Mouse (Mus musculus) lung, embryonic 14.5 days (tissue): Measurements from ENCODE around the gene Fbxo47. TPM values are rescaled to one million over a fixed set of nuclear protein-coding genes. Genes with fewer than 3 reads are reported as not detected.
"Not testable (repeated sequence)": the region's sequence is repeated elsewhere in the genome, so short reads cannot be mapped to it uniquely, and the experiment has no call there.

ENCODE experiments used
- ATAC-seq: fragments of 200-750 bp; cut with Nextera tagmentation; 2 replicates; pipeline ENCODE4 v1.8.0; 2017; ENCODE audit warnings: mild to moderate bottlenecking, moderate TSS enrichment, moderate library complexity; ENCODE audit not compliant: insufficient read depth
- DNase-seq: peaks from one replicate; pipeline ENCODE4 v3.0.0-alpha.2; 2015
- H3K27ac ChIP-seq: fragments of 300-500 bp; sonication (generic); 2 replicates; pipeline ENCODE4 v1.5.1; 2014; ENCODE audit warnings: low read depth, mild to moderate bottlenecking, moderate library complexity
- H3K27me3 ChIP-seq: fragments of 300-500 bp; sonication (generic); 2 replicates; pipeline ENCODE4 v1.6.1; 2014; ENCODE audit warnings: low read length, control low read depth; ENCODE audit not compliant: insufficient read depth
- H3K36me3 ChIP-seq: fragments of 300-500 bp; sonication (generic); 2 replicates; pipeline ENCODE4 v1.6.1; 2014; ENCODE audit warnings: control low read depth; ENCODE audit not compliant: insufficient read depth
- H3K4me1 ChIP-seq: fragments of 300-500 bp; sonication (generic); 2 replicates; pipeline ENCODE4 v1.6.1; 2014; ENCODE audit warnings: antibody characterized with exemption, control low read depth; ENCODE audit not compliant: insufficient read depth
- H3K4me2 ChIP-seq: fragments of 300-500 bp; sonication (generic); 2 replicates; pipeline ENCODE4 v1.6.1; 2014; ENCODE audit warnings: mild to moderate bottlenecking
- H3K4me3 ChIP-seq: fragments of 300-500 bp; sonication (generic); 2 replicates; pipeline ENCODE4 v1.5.1; 2014; ENCODE audit warnings: low read depth, low read length
- H3K9ac ChIP-seq: fragments of 300-500 bp; sonication (generic); 2 replicates; pipeline ENCODE4 v1.6.1; 2014
- H3K9me3 ChIP-seq: fragments of 300-500 bp; sonication (generic); 2 replicates; pipeline ENCODE4 v1.6.1; 2016; ENCODE audit warnings: low read depth, low read length, control low read depth
- CTCF ChIP-seq: IDR thresholded peaks from 2 replicates; pipeline ENCODE4 v1.5.1; 2016; ENCODE audit warnings: antibody characterized with exemption, low read depth
- WGBS: fragments of 180-500 bp; shearing (Covaris S2); extraction: QIAGEN DNeasy Blood & Tissue Kit; methylation state at CpG from one replicate; pipeline ENCODE4 v1.1.7; 2014; 5-methylcytosine and 5-hydroxymethylcytosine counted together
- polyA plus RNA-seq: library from polyadenylated mRNA; unstranded; fragments of >200 nt; fragmentation: Nextera tagmentation; extraction: Ambion mirVana; gene quantifications from 2 replicates; pipeline ENCODE4 v1.2.1, GENCODE M21; 2014

Fbxo47 gene
- polyA plus RNA-seq, 1 experiment from 2014 or later: 0.84 TPM

DNA sequence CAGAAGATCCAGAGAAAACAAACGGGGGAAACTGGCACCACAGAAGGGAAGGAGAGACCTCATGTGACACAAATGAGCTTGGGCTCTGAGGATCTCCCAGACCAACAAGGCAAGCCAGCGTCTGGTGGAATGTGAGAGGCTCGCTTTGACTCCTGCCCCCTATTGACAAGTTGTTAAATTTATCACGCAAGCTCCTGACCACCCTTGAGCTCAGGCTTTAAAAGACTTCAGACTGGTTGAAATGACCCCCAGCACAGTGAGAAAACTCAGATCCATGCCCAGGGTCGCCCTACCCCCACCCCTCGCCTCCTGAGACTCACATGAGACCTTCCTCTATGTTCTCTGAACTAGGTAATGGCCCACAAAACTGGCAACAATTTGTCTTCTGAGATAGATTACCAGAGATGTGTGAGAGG, 43.4 kb downstream of the Fbxo47 start, which contains the start of gene B230217C12Rik:
Gene B230217C12Rik (plus strand): TSS at position 242 of the 416 bp plus-strand sequence.
- H3K4me3 ChIP-seq: peak within 1 kb of the TSS; percentile 45
- peaks cover 34% of the 10 kb centered on the region for H3K36me3 ChIP-seq
- DNase-seq (peak; percentile 80), ATAC-seq (peak; percentile 48)
- no peaks in the 10 kb centered on the region for H3K4me1 ChIP-seq
- peak within 1 kb of the TSS; percentile 87 for H3K27ac ChIP-seq
- H3K9me3 ChIP-seq: no peaks in the 10 kb centered on the region
- WGBS: 2% methylated on average over 6 of the region's 6 CpGs
- peak within 1 kb of the TSS; percentile 74 for H3K4me2 ChIP-seq
- H3K27me3 ChIP-seq: no peaks in the 10 kb centered on the region
- TF ChIP-seq CTCF: peak; percentile 62
- H3K9ac ChIP-seq: peak within 1 kb of the TSS; percentile 60

- Histone ChIP-seq H3K9me3 (no peaks in the 10 kb centered on the region), H3K27ac (peak overlapping the region; percentile 87), H3K9ac (no peak overlapping the region), H3K36me3 (peaks cover 38% of the 10 kb centered on the region), H3K27me3 (no peaks in the 10 kb centered on the region), H3K4me3 (peak overlapping the region; percentile 45), H3K4me2 (peak overlapping the region; percentile 74), H3K4me1 (no peaks in the 10 kb centered on the region)
- DNase-seq (no peak), ATAC-seq (no peak)
- 53% methylated on average over 2 of the region's 2 CpGs for WGBS
- TF ChIP-seq CTCF: no peak
Observed at GRCm38 (mm10) chr11:97840135-97840490, 43.8 kb downstream of the Fbxo47 start.

DNA sequence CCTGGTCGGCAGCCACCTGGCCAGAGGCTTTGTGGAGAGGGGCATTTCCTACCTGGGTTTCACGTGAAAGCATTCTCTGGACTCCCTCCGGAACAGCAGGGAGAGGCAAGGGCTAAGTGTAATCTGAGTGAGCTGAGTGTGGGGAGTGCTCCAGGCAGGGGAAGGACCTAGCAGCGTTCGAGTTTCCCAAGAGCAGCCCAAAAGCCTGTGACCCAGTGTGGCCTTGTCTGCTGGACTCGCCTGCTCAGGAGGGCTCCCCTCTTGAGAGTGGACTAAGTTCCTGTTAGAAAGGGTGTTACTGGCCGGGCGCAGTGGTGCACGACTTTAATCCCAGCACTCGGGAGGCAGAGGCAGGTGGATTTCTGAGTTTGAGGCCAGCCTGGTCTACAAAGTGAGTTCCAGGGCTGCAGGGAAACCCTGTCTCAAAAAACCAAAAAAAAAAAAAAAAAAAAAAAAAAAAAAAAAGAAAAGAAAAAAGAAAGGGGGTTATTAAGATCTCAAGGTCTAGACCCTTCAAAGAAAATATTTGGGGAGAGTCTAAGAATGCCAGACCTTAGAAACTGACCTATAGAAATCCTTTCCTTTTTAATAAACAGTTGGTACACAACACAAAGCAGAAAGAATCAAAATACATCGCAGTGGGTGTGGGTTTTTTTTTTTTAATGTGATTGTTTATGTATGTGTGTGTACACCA, 44.4 kb downstream of the Fbxo47 start:
- Histone ChIP-seq H3K27me3 (no peaks in the 10 kb centered on the region), H3K4me2 (no peak overlapping the region), H3K9ac (no peak overlapping the region), H3K36me3 (peaks cover 43% of the 10 kb centered on the region), H3K4me3 (no peak overlapping the region), H3K4me1 (no peaks in the 10 kb centered on the region), H3K9me3 (no peaks in the 10 kb centered on the region), H3K27ac (peak overlapping the region; percentile 87)
- WGBS: 44% methylated on average over 11 of the region's 11 CpGs
- ATAC-seq (no peak), DNase-seq (peak; percentile 23)
- TF ChIP-seq CTCF: no peak

GRCm38 (mm10) chr11:97838779-97839440, 45.0 kb downstream of the Fbxo47 start:
- Histone ChIP-seq H3K9ac (no peak overlapping the region), H3K4me1 (no peaks in the 10 kb centered on the region), H3K4me2 (no peak overlapping the region), H3K27ac (peak overlapping the region; percentile 58; the same call in 1 of the 2 replicates), H3K36me3 (peaks cover 50% of the 10 kb centered on the region), H3K9me3 (no peaks in the 10 kb centered on the region), H3K27me3 (no peaks in the 10 kb centered on the region), H3K4me3 (no peak overlapping the region)
- TF ChIP-seq CTCF: no peak
- ATAC-seq (no peak), DNase-seq (no peak)
- 40% methylated on average over 10 of the region's 10 CpGs for WGBS

- no peaks in the 10 kb centered on the region for H3K27me3 ChIP-seq
- peaks cover 62% of the 10 kb centered on the region for H3K36me3 ChIP-seq
- no peak for DNase-seq
- no peak overlapping the region for H3K4me2 ChIP-seq
- no peaks in the 10 kb centered on the region for H3K4me1 ChIP-seq
- WGBS: 70% methylated on average over 7 of the region's 7 CpGs
- no peak overlapping the region for H3K4me3 ChIP-seq
- TF ChIP-seq CTCF: no peak
- H3K9me3 ChIP-seq: no peaks in the 10 kb centered on the region
- ATAC-seq: no peak
- H3K9ac ChIP-seq: no peak overlapping the region
- no peak overlapping the region for H3K27ac ChIP-seq
Observed at GRCm38 (mm10) chr11:97837641-97838149, 46.3 kb downstream of the Fbxo47 start.

DNA sequence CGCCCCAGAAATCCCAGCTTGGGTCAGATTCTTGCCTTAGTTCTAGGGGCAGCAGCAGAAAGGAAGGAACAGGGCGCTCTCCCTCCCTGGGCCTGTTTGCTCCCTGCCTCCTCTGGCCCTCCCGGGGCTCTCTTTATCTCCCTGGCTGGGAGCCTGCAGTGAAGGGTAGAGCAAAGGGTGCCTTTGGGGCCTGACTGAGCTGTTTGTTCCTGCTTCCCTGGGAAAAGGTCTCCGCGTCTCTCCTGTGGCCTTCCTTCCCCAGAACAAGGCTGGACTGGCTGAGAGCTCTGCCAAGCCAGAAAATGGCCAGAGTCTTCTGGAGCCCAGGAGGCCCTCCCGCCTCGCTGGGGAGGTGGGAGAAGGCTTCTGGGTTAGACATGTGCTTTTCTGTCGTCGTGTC, 46.9 kb downstream of the Fbxo47 start:
- peaks cover 68% of the 10 kb centered on the region for H3K36me3 ChIP-seq

DNA sequence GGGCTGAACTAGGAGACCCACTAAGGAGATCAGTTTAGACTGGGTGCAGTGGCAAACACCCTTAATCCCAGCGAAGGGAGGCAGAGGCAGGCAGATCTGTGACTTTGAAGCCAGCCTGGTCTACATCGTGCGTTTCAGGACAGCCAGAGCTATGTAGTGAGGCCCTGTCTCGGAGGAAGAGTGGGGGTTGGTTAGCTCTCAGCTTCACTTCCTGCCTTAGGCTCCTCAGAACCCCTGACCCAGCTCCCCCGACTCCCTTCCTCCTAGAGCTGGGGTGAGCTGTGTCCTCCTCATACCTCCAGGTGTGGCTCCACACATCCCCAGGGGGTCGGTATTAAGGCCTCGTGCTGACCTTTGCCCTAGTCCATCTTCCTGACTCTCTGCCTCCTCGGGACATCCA, 47.4 kb downstream of the Fbxo47 start:
- WGBS: 46% methylated on average over 8 of the region's 8 CpGs
- Histone ChIP-seq H3K4me2 (no peak overlapping the region), H3K36me3 (peaks cover 73% of the 10 kb centered on the region), H3K4me3 (no peak overlapping the region), H3K9me3 (no peaks in the 10 kb centered on the region), H3K9ac (no peak overlapping the region), H3K27me3 (no peaks in the 10 kb centered on the region), H3K4me1 (no peaks in the 10 kb centered on the region), H3K27ac (no peak overlapping the region)
- DNase-seq (no peak), ATAC-seq (no peak)
- TF ChIP-seq CTCF: no peak

More for the DNA sequence above, 46.9 kb downstream of the Fbxo47 start:
- not testable (repeated sequence) for H3K4me1 ChIP-seq, H3K9ac ChIP-seq, ATAC-seq, DNase-seq, H3K4me2 ChIP-seq, H3K4me3 ChIP-seq, H3K27ac ChIP-seq, H3K9me3 ChIP-seq, H3K27me3 ChIP-seq
- WGBS: 69% methylated on average over 9 of the region's 9 CpGs
